Mouse (Mus musculus) ES-E14 (cell line): ENCODE measurements around the gene Nicn1.

ENCODE experiments used
- CHD2 ChIP-seq: IDR thresholded peaks from 2 replicates; pipeline ENCODE4 v1.6.1; 2014; ENCODE audit warnings: mild to moderate bottlenecking, low read depth, low read length, inconsistent platforms
- HCFC1 ChIP-seq: IDR thresholded peaks from 2 replicates; pipeline ENCODE4 v1.6.1; 2012; ENCODE audit warnings: low read length, inconsistent platforms, borderline replicate concordance; ENCODE audit not compliant: insufficient read depth
- MAFK ChIP-seq: IDR thresholded peaks from 2 replicates; pipeline ENCODE4 v1.6.1; 2014; ENCODE audit warnings: mild to moderate bottlenecking, low read depth, low read length, inconsistent platforms; ENCODE audit not compliant: insufficient read depth
- ZC3H11A ChIP-seq: IDR thresholded peaks from 2 replicates; pipeline ENCODE4 v1.6.1; 2012; ENCODE audit warnings: low read depth, mild to moderate bottlenecking, inconsistent platforms, low read length, borderline replicate concordance
- ZNF384 ChIP-seq: IDR thresholded peaks from 2 replicates; pipeline ENCODE4 v1.6.1; 2012; ENCODE audit warnings: low read depth, low read length, inconsistent platforms

DNA sequence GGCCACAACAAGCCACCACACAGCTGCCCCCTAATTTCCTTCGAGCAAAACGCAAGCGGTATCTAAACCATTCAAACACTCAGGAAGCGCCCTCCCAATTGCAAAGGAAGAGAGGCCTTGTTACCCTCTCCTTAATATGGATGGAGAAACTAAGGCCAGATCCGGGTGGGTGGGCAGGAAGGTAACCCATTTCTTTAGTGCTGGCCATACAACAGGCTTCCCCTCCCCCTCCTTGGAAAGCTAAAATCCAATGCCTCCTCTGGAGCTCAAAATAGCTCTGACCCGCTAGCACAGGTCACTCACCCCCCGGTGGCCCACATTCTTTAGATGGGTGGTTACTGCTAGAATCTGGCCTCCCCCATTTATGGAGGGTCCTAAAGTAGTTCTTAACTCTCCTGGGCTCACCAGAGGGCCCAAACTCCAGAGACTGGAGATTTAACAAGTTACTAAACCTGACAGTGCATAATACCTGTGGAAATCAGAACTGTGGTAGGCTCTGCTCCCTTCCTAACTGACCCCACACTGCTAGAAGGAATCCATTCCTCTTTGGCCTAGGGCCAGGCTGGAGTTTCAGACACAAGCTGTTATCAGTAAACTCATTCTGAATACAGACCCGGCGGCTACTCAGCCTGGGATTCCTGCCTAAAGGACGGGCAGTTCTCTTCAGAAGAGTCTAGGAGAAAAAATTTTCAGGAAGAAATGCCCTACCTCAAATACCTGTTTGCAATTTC is 25.9 kb upstream of the Nicn1 start:
- no peak for TF ChIP-seq MAFK
- no peak for TF ChIP-seq ZC3H11A
- no peak for TF ChIP-seq ZNF384
- no peak for TF ChIP-seq CHD2
- no peak for TF ChIP-seq HCFC1
